Mouse (Mus musculus): ENCODE data around the gene Iqca.

- TF ChIP-seq GATA1 (IDR thresholded peaks at IDR 0.05; ENCODE audit: low read length) (no peak), TAL1 (IDR thresholded peaks at IDR 0.05; ENCODE audit: low read length) (no peak)
These were observed 41.9 kb downstream of the Iqca start for GRCm38 (mm10) chr1:90111198-90111839.

Measured in erythroblast, embryonic 14.5 days (primary cell).